Mouse (Mus musculus) embryonic fibroblast, embryonic 13.5 days (primary cell): ENCODE measurements around the gene Rflnb.

Experiments
- CTCF ChIP-seq: IDR thresholded peaks from 2 replicates; pipeline ENCODE4 v1.5.1; 2011; ENCODE audit warnings: mild to moderate bottlenecking, control low read depth, low read length, moderate library complexity, borderline replicate concordance; ENCODE audit not compliant: insufficient read depth
- POLR2A ChIP-seq: IDR thresholded peaks from 2 replicates; pipeline ENCODE4 v1.6.1; 2011; ENCODE audit warnings: low read depth, mild to moderate bottlenecking, control low read depth, low read length, moderate library complexity

DNA sequence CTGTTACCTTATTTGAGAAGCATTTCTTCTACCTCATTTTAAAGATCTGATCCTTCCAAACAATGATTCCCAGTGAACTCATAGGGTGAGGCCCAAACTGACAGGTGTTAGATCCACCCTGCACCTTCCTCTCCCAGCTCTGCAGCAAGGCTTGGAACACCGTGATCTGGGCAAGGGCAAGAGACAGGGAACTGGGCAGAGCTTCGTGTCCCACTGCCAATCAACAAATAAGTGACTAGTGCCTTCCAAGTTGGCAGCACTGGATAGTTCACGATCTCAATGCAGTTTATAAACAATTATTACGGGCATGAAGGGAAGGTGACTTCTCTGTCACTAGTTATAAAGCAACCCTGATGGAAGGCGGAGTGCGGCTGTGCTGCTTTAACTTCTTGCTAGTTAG is 42.2 kb upstream of the Rflnb start:
- TF ChIP-seq POLR2A (no peak), CTCF (no peak)
